Mouse (Mus musculus): ENCODE measurements around the gene Aurkc. TPM values are rescaled to one million over a fixed set of nuclear protein-coding genes. Genes with fewer than 3 reads are reported as not detected.
"Not testable (repeated sequence)": the region's sequence is repeated elsewhere in the genome, so short reads cannot be mapped to it uniquely, and the experiment has no call there.

Aurkc gene
- polyA plus RNA-seq (2017; shearing (Covaris generic)) = not detected

DNA sequence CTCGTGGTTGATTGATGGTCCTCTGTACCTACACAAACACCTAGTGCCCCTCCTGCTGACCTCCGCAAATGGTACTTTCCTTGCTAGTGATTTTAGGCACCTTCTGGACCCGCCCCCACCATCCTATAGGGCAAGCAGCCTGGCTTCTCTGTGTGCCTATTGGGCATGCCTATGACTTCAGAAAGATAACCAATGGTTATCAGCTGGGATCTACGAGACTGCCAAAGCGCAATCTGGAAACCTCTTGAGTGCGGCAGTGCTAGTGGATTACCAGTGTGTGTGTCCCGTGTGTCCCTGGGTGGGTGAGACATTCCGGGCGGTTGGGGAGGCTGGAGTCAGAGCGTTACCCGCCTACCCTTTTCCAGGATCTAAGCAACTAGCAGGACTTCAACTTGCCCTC is at the start of gene Aurkc:
Aurkc (plus strand) TSS at position 50 of the 400 bp plus-strand sequence.
- not testable (repeated sequence) for ATAC-seq

DNA sequence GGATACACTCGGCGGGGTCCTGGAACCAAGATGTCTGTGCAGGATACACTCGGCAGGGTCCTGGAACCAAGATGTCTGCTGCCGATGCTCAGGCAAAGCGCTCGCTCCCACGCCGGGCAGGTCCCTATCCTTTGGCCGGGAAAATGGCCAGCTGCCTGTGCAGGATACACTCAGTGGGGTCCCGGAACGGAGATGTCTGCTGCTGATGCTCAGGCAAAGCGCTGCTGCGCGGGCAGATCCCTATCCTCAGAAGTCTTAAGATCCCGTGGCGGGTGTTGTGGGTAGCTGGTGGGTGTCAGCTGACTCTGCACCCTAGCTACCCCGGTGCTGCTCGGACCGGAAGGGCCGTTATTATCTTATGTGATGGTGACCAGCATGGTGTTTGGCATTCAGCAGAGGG is 47.0 kb upstream of the Aurkc start:
- not testable (repeated sequence) for ATAC-seq

DNA sequence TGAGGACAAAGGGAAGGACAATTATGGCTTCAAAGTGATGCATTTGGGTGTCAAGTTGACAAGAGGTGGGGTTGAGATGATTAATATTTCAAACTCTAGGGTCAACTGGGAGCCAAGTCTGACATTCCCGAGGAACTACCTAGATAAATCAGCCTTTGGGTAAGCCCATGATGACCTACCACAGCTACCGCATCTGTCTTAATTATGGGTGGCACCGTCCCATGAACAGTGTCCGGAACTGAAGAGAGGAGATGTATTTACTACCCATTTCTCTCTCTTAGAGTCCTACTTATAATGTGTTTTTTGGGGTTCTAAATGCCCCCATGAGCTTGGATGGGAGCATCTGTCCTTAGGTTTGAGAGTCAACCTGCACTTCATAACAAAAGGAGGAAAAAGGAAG is 38.5 kb upstream of the Aurkc start:
- no peak for ATAC-seq

DNA sequence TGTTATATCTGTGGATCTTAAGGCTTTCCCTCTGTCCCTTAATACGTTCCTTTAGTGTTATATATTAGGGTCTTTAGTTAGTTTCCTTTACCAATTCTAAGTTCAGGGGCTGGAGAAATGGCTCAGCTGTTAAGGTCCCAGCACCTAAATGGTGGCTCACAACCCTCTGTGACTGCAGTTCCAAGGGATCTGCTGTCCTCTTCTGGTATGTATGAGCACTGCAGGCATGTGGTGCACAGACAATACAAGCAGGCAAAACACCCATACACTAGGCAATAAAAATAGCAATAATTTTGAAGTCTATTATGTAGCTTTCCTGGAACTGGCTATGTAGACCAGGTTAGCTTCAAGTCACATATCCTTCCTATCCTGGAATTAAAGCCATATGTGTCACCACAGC is 36.5 kb upstream of the Aurkc start:
- ATAC-seq = no peak

DNA sequence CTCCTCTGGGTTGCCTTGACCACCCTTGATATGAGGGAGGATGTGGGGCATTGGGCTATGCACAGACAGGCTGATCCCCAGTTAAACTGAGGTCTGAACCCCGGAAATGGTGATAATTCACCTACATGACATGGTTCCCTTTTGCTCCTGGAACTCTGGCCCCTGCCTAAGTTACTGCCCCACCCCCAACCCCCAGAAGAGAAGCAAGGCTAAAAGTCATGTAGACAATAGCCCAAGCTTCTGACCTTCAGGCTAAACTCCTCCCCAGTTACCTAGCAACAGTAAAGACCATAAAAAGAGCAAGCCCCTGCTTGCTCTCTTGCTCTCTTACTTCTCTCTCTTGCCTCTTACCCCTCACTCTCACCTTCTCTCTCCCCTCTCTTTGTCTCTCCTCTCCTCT is 21.5 kb upstream of the Aurkc start:
- no peak for ATAC-seq

DNA sequence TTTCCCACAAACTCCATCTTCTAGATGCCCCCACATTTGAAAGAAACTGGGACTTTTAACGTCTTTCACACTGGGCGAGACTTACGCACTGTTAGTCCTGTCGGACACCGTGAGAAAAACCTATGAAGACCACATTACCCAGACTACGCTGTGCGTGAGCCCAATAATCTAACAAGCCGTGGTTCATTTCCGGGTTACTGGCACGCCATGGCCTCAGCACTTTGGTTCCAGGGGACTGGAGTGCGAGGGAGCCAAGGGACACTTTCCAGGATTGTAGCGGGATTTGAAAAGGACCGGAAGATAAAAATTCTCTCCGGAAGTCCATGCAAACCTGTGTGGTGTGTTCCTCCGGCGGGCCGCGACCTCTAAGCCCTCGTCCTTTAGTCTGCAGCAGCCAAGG is 18.2 kb upstream of the Aurkc start:
- ATAC-seq = no peak

DNA sequence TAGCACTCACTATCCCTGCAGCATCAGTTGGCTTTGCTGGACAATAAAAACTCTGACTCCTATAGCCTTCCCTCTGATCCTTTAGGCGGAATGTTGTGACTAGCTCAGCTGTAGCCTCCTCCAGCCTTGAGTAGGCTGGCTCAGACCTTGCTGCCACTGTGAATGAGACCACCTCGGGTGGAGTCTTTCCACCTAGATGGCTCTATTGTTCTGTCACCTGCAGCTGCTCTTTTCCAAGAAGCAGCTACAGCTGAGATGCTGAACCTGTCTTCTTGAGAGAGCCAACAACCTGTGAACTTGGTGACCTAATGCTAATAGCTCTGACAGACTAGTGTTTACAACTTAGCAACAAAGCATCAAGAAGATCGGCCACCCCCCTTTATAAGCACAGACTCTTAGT is 3.8 kb downstream of the Aurkc start:
- not testable (repeated sequence) for ATAC-seq

DNA sequence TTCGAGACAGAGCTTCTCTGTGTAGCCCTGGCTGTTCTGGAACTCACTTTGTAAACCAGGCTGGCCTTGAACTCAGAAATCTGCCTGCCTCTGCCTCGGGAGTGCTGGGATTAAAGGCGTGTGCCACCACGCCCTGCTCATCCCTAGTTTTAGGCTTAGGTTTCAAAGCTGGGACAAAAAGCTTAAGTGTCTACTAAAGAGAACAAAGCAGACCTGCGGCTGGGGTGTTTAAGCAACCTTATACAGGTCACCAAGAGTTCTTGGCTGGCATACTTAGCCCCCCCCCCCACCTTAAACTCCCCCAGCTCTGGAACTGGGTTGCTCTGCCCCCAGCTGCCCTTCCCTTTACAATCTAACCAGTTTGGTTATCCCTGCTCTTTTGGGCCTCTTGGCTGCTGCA is 10.3 kb downstream of the Aurkc start:
- not testable (repeated sequence) for ATAC-seq

DNA sequence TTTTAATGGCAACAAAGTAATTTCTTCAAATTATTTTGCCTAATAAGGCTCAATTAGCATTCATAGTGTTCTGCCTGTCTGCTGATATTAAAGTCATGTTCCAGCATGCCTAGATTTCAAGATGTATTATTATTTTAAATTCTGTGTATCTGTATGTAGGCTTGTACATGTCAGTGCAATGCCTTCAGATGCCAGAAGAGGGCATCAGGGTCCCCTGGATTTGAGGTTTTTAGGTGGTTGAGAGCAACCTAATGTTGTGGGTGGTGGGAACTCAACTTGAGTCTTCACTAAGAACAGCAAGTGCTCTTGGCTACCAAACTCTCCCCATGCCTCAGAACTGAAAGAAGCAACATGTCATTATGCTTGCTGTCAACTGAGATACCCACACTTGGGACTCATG is 32.3 kb downstream of the Aurkc start:
- ATAC-seq = no peak

DNA sequence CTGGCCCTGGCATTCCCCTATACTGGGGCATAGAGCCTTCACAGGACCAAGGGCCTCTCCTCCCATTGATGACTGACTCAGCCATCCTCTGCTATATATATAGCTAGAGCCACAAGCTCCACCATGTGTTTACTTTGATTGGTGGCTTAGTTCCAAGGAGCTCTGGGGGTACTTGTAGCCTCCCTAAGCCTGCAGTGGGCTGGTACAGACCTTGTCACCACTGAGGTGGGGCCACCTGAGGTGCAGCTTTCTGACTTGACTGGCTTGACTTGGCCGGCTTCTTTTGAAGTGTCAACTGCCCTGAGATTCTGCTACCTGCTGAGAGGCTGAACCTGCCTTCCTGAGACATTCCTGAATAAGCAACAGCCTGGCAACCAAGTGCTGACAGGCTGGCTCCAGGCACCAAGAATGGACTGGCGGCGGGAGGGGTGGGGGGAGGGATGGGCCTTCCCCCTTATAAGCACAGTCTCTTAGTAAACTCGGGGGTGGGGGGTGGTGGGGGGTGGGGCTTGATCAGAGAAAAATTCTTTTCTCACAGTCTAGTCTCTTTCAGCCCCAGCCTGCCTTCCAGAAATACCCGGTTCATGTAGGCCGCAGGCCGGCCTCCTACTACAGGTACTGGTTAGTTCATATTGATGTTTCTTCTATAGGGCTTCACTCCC is 54.7 kb downstream of the Aurkc start:
- ATAC-seq = not testable (repeated sequence)

Other genes starting within 250 kb of the Aurkc start
- gene Zfp954, start 126.2 kb downstream of the Aurkc start, polyA plus RNA-seq (2017; shearing (Covaris generic)) = 10 to 100 TPM; 29.7 to 31.6 TPM
- 10 to 100 TPM; 15.1 to 17.6 TPM for gene Zfp773, start 141.5 kb downstream of the Aurkc start, polyA plus RNA-seq (2017; shearing (Covaris generic))
- gene Zfp418, start 176.0 kb downstream of the Aurkc start, polyA plus RNA-seq (2017; shearing (Covaris generic)) = 1 to 10 TPM; 3.1 to 3.5 TPM
- 1 to 10 TPM; 3.6 to 5.4 TPM for gene Zfp772, start 214.7 kb downstream of the Aurkc start, polyA plus RNA-seq (2017; shearing (Covaris generic))